Mouse (Mus musculus) lung, postnatal 0 days (tissue): ENCODE results near the gene Smcp.

Experiments used
- CTCF ChIP-seq: IDR thresholded peaks from 2 replicates; pipeline ENCODE4 v1.5.1; 2016; ENCODE audit warnings: antibody characterized with exemption, mild to moderate bottlenecking
- EP300 ChIP-seq: IDR thresholded peaks from 2 replicates; pipeline ENCODE4 v1.6.1; 2016; ENCODE audit warnings: antibody characterized with exemption, mild to moderate bottlenecking, control low read depth

DNA sequence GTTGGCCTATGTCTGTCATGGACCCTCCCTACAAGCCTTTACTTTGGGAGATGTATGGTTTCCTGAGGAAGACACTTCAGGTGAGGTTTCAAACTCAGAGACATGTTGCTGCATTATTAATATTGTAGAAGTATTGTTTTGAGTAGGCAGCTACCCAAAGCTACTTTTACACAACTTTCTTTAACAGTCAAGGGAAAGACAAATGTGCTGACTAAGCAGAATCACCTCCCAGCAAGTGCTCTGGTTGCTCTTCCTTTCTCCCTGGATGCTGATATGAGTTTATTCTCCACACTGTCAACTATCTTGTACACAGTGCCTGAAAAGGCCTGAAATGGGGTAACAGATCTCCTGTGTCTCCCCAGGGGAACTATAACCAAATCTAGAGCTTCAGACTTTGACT is 11.2 kb upstream of the Smcp start:
- TF ChIP-seq CTCF (no peak), EP300 (no peak)
